Mouse (Mus musculus): ENCODE measurements at regions not wholly inside any gene's neighbourhood (a gene's known extent, or its start where the extent isn't known, plus 50 kb on each side); places are given as distances from the start of the nearest gene placed in this dataset.

DNA sequence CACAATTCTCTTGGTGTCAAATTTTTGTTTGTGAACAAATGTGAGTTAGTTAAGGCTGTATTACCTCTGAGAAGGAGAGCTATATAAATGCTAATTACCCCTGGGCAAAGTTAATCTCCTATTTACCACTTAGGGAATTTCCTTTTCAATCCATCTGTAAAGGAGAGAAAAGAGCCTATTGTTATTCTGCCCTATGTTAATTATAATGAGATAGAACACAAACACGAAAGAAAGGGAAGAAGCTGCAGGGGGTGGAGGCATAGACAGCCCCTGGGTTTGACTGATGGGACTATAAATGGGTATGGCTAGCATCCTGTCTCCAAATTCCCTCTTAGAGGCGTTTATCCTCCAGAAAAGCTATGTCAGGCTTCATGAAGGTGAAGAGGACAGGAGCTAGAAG lies 185.2 kb upstream of the Gadl1 start:
- Histone ChIP-seq H3K27me3 (no peaks in the 10 kb centered on the region), H3K4me2 (replicated peaks) (no peak overlapping the region), H3K4me1 (no peaks in the 10 kb centered on the region), H3K27ac (replicated peaks) (no peak overlapping the region), H3K9ac (replicated peaks) (no peak overlapping the region), H3K36me3 (no peaks in the 10 kb centered on the region), H3K9me3 (no peaks in the 10 kb centered on the region), H3K4me3 (no peak overlapping the region)
- no peak for ATAC-seq (replicated peaks)
- WGBS, result 5% methylated on average over 2 of the region's 2 CpGs

GRCm38 (mm10) chr9:115727361-115727760 lies 181.9 kb upstream of the Gadl1 start:
- Histone ChIP-seq H3K27ac (replicated peaks) (no peak overlapping the region), H3K4me2 (replicated peaks) (no peak overlapping the region), H3K27me3 (no peaks in the 10 kb centered on the region), H3K4me3 (no peak overlapping the region), H3K4me1 (no peaks in the 10 kb centered on the region), H3K9me3 (no peaks in the 10 kb centered on the region), H3K36me3 (no peaks in the 10 kb centered on the region), H3K9ac (replicated peaks) (no peak overlapping the region)
- 38% methylated on average over 5 of the region's 5 CpGs for WGBS
- ATAC-seq (replicated peaks), result no peak

DNA sequence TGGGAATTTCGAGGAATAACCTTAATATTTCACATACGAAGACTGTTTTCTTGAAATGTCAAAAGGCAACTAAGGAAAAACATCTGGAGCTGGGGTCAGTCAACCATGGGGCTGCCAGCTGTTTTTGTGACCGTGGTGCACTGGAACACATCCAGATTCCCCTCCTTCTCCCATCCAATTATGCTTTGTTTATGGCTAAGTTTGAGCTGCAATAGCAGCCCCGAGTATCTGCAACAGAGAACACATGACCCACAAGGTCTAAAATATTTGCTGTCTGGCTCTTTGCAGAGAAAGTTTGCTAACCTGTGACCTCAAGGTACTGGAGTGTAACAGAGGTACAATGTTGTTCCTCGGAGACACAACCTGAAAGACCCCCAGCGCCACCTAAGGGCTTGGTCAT lies 177.7 kb upstream of the Gadl1 start:
- no peak overlapping the region for H3K27ac ChIP-seq (replicated peaks)
- ATAC-seq (replicated peaks), result no peak
- H3K36me3 ChIP-seq, result no peaks in the 10 kb centered on the region
- no peaks in the 10 kb centered on the region for H3K27me3 ChIP-seq
- no peak overlapping the region for H3K4me3 ChIP-seq
- no peak overlapping the region for H3K4me2 ChIP-seq (replicated peaks)
- no peaks in the 10 kb centered on the region for H3K4me1 ChIP-seq
- 37% methylated on average over 6 of the region's 6 CpGs for WGBS
- no peak overlapping the region for H3K9ac ChIP-seq (replicated peaks)
- H3K9me3 ChIP-seq, result no peaks in the 10 kb centered on the region

- no peak overlapping the region for H3K27ac ChIP-seq (replicated peaks)
- no peak for ATAC-seq (replicated peaks)
- H3K4me3 ChIP-seq, result no peak overlapping the region
- no peaks in the 10 kb centered on the region for H3K9me3 ChIP-seq
- H3K9ac ChIP-seq (replicated peaks), result no peak overlapping the region
- H3K27me3 ChIP-seq, result no peaks in the 10 kb centered on the region
- H3K36me3 ChIP-seq, result no peaks in the 10 kb centered on the region
- 93% methylated on average over 4 of the region's 4 CpGs for WGBS
- H3K4me1 ChIP-seq, result no peaks in the 10 kb centered on the region
- no peak overlapping the region for H3K4me2 ChIP-seq (replicated peaks)
Measured at GRCm38 (mm10) chr9:115733104-115733503, 176.2 kb upstream of the Gadl1 start.

GRCm38 (mm10) chr9:115739984-115740383 lies 169.3 kb upstream of the Gadl1 start:
- no peaks in the 10 kb centered on the region for H3K27me3 ChIP-seq
- 88% methylated on average over 5 of the region's 5 CpGs for WGBS
- no peaks in the 10 kb centered on the region for H3K36me3 ChIP-seq
- no peak overlapping the region for H3K27ac ChIP-seq (replicated peaks)
- ATAC-seq (replicated peaks), result no peak
- H3K4me1 ChIP-seq, result no peaks in the 10 kb centered on the region
- no peak overlapping the region for H3K9ac ChIP-seq (replicated peaks)
- H3K9me3 ChIP-seq, result no peaks in the 10 kb centered on the region
- no peak overlapping the region for H3K4me2 ChIP-seq (replicated peaks)
- H3K4me3 ChIP-seq, result no peak overlapping the region

- H3K36me3 ChIP-seq, result no peaks in the 10 kb centered on the region
- 81% methylated on average over 9 of the region's 9 CpGs for WGBS
- no peak overlapping the region for H3K27ac ChIP-seq (replicated peaks)
- H3K4me1 ChIP-seq, result no peaks in the 10 kb centered on the region
- H3K4me3 ChIP-seq, result no peak overlapping the region
- H3K27me3 ChIP-seq, result no peaks in the 10 kb centered on the region
- H3K9ac ChIP-seq (replicated peaks), result no peak overlapping the region
- H3K4me2 ChIP-seq (replicated peaks), result no peak overlapping the region
- ATAC-seq (replicated peaks), result no peak
- H3K9me3 ChIP-seq, result no peaks in the 10 kb centered on the region
Measured at GRCm38 (mm10) chr9:115746436-115746835, 162.8 kb upstream of the Gadl1 start.

- Histone ChIP-seq H3K9ac (replicated peaks) (no peak overlapping the region), H3K36me3 (no peaks in the 10 kb centered on the region), H3K27ac (replicated peaks) (no peak overlapping the region), H3K4me1 (no peaks in the 10 kb centered on the region; the same call in 1 of the 2 replicates), H3K27me3 (no peaks in the 10 kb centered on the region), H3K4me3 (no peak overlapping the region), H3K4me2 (replicated peaks) (no peak overlapping the region), H3K9me3 (no peaks in the 10 kb centered on the region)
- no peak for ATAC-seq (replicated peaks)
- WGBS, result 54% methylated on average over 2 of the region's 2 CpGs
Measured at GRCm38 (mm10) chr9:115760496-115760895, 148.8 kb upstream of the Gadl1 start.

DNA sequence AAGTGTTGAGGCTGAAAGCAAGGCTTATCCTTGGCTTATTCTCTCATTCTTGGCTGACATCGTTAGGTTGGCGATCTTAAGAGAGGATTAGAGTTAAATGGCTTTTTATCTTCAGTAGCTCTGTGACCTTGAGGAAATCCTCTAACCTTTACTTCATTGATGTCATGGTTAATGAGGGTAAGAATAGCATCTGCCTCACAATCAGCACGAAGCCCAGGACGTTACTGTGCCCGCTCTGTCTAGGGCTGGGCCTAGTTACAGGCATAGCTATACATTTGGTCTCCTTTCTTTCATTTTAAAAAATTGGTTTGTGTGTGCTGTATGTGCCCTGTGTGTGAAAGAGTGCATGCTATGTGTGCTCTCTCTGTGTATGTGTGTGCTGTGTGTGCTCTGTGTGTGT lies 145.1 kb upstream of the Gadl1 start:
- H3K27me3 ChIP-seq, result no peaks in the 10 kb centered on the region
- H3K27ac ChIP-seq (replicated peaks), result no peak overlapping the region
- no peak overlapping the region for H3K9ac ChIP-seq (replicated peaks)
- WGBS, result 17% methylated on average over 5 of the region's 5 CpGs
- ATAC-seq (replicated peaks), result no peak
- H3K4me1 ChIP-seq, result no peaks in the 10 kb centered on the region; the same call in 1 of the 2 replicates
- H3K4me3 ChIP-seq, result no peak overlapping the region
- no peak overlapping the region for H3K4me2 ChIP-seq (replicated peaks)
- H3K36me3 ChIP-seq, result no peaks in the 10 kb centered on the region
- no peaks in the 10 kb centered on the region for H3K9me3 ChIP-seq

GRCm38 (mm10) chr9:115766471-115766870 lies 142.8 kb upstream of the Gadl1 start:
- no peak overlapping the region for H3K27ac ChIP-seq (replicated peaks)
- no peaks in the 10 kb centered on the region for H3K9me3 ChIP-seq
- H3K4me2 ChIP-seq (replicated peaks), result no peak overlapping the region
- no peaks in the 10 kb centered on the region for H3K27me3 ChIP-seq
- no peak overlapping the region for H3K4me3 ChIP-seq
- ATAC-seq (replicated peaks), result no peak
- H3K4me1 ChIP-seq, result no peaks in the 10 kb centered on the region; the same call in 1 of the 2 replicates
- H3K36me3 ChIP-seq, result no peaks in the 10 kb centered on the region
- 84% methylated on average over 6 of the region's 6 CpGs for WGBS
- H3K9ac ChIP-seq (replicated peaks), result no peak overlapping the region

DNA sequence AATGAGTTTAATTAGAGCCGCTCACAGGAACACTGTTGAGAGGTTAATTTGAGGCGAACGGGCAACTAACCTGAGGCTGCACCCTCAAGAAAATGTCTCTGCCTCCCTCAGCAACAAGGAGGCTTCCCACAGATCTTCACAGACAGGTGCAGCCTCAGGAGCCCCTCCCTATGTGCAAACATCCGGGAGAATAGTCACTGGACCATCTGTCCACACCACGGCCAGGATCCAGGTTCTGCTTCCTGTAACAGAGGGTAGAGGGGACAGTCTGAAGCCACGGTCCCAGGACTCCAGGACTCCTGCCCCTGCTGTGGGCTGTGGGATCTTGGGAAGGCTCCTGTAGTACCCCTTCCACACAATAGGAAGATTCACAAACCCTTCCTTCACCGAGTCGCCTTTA lies 134.1 kb upstream of the Gadl1 start:
- whole genome bisulfite sequencing, result 65% methylated on average over 8 of the region's 8 CpGs
- H3K27ac ChIP-seq (replicated peaks), result no peak overlapping the region
- no peak overlapping the region for H3K4me2 ChIP-seq (replicated peaks)
- H3K27me3 ChIP-seq, result no peaks in the 10 kb centered on the region
- H3K9ac ChIP-seq (replicated peaks), result no peak overlapping the region
- no peak for ATAC-seq (replicated peaks)
- H3K4me3 ChIP-seq, result no peak overlapping the region
- no peaks in the 10 kb centered on the region for H3K36me3 ChIP-seq
- no peaks in the 10 kb centered on the region for H3K4me1 ChIP-seq
- H3K9me3 ChIP-seq, result no peaks in the 10 kb centered on the region

DNA sequence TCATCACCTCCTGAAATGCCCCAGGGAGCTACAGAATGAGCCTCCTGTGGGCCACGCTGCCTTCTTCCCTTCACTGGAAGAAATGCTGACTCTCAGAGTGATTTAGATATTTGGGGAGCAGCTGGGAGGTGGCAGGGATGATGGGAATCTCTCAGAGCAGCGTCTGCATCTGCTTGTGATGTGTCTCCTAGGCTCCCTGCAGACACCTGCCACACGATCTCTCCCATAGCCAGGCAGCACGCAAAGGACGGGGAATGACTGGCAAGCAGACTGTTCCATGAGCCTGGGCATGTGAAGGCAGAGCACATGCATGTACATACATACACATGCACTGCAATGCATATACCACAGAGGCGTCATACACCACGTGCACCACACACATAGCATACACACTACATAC lies 133.4 kb upstream of the Gadl1 start:
- H3K9ac ChIP-seq (replicated peaks), result no peak overlapping the region
- H3K4me1 ChIP-seq, result no peaks in the 10 kb centered on the region
- 72% methylated on average over 7 of the region's 7 CpGs for WGBS
- H3K4me2 ChIP-seq (replicated peaks), result no peak overlapping the region
- no peaks in the 10 kb centered on the region for H3K9me3 ChIP-seq
- H3K36me3 ChIP-seq, result no peaks in the 10 kb centered on the region
- ATAC-seq (replicated peaks), result no peak
- no peak overlapping the region for H3K4me3 ChIP-seq
- H3K27ac ChIP-seq (replicated peaks), result no peak overlapping the region
- no peaks in the 10 kb centered on the region for H3K27me3 ChIP-seq

GRCm38 (mm10) chr9:115777097-115777864 lies 132.0 kb upstream of the Gadl1 start:
- Histone ChIP-seq H3K4me3 (no peak overlapping the region), H3K9ac (replicated peaks) (no peak overlapping the region), H3K4me1 (no peaks in the 10 kb centered on the region), H3K4me2 (replicated peaks) (no peak overlapping the region), H3K9me3 (no peaks in the 10 kb centered on the region), H3K27ac (replicated peaks) (no peak overlapping the region), H3K36me3 (no peaks in the 10 kb centered on the region), H3K27me3 (no peaks in the 10 kb centered on the region)
- 87% methylated on average over 9 of the region's 9 CpGs for WGBS
- ATAC-seq (replicated peaks), result no peak

- H3K9me3 ChIP-seq, result no peaks in the 10 kb centered on the region
- no peaks in the 10 kb centered on the region for H3K36me3 ChIP-seq
- H3K4me1 ChIP-seq, result no peaks in the 10 kb centered on the region
- no peak overlapping the region for H3K4me3 ChIP-seq
- H3K27ac ChIP-seq (replicated peaks), result no peak overlapping the region
- H3K4me2 ChIP-seq (replicated peaks), result no peak overlapping the region
- H3K9ac ChIP-seq (replicated peaks), result no peak overlapping the region
- ATAC-seq (replicated peaks), result no peak
- WGBS, result 85% methylated on average over 5 of the region's 5 CpGs
- H3K27me3 ChIP-seq, result no peaks in the 10 kb centered on the region
Measured at GRCm38 (mm10) chr9:115778862-115779261, 130.4 kb upstream of the Gadl1 start.
